Mouse (Mus musculus) ES-E14 (cell line): ENCODE results near the gene Rom1. TPM values are rescaled to one million over a fixed set of nuclear protein-coding genes. Genes with fewer than 3 reads are reported as not detected.
A peak's percentile ranks its signal among the peaks of the same experiment; 100 is the strongest.
"Not testable (repeated sequence)": the region's sequence is repeated elsewhere in the genome, so short reads cannot be mapped to it uniquely, and the experiment has no call there.

ENCODE experiments used
- DNase-seq: peaks from one replicate; pipeline ENCODE4 v3.0.0-alpha.2; 2013; ENCODE audit warnings: low read depth, low spot score
- H3K27ac ChIP-seq: 2 replicates; pipeline ENCODE4 v1.5.1; 2012; ENCODE audit warnings: low read depth, mild to moderate bottlenecking, low read length, moderate library complexity, mixed read lengths; ENCODE audit not compliant: poor library complexity, insufficient read depth, severe bottlenecking
- H3K36me3 ChIP-seq: 2 replicates; pipeline ENCODE4 v1.6.1; 2012; ENCODE audit warnings: mild to moderate bottlenecking, low read length, moderate library complexity, mixed read lengths; ENCODE audit not compliant: control insufficient read depth, poor library complexity, insufficient read depth, severe bottlenecking
- H3K4me1 ChIP-seq, 2 experiments: fragments of 150-350 bp in 1 of 2; sonication (generic) in 1 of 2; 2 replicates each; pipeline ENCODE4 v1.6.1; 2012; ENCODE audit warnings: low read length in 2 of 2, mild to moderate bottlenecking in 1 of 2, mixed read lengths in 1 of 2; ENCODE audit not compliant: control insufficient read depth in 2 of 2, insufficient read depth in 2 of 2, poor library complexity in 1 of 2
- H3K4me3 ChIP-seq, 2 experiments: fragments of 150-350 bp in 1 of 2; sonication (generic) in 1 of 2; 2 replicates each; pipeline ENCODE4 v1.5.1; 2012; ENCODE audit warnings: low read length in 2 of 2, low read depth in 1 of 2, mild to moderate bottlenecking in 1 of 2, mixed read lengths in 1 of 2; ENCODE audit not compliant: insufficient read depth in 1 of 2, poor library complexity in 1 of 2, severe bottlenecking in 1 of 2
- H3K9ac ChIP-seq: 2 replicates; pipeline ENCODE4 v1.6.1; 2012; ENCODE audit warnings: low read depth, mild to moderate bottlenecking, low read length, mixed read lengths; ENCODE audit not compliant: poor library complexity, insufficient read depth, severe bottlenecking
- H3K9me3 ChIP-seq: fragments of 150-350 bp; sonication (generic); 2 replicates; pipeline ENCODE4 v1.6.1; 2012; ENCODE audit warnings: low read depth, mild to moderate bottlenecking, low read length; ENCODE audit not compliant: control insufficient read depth, insufficient read depth
- CHD2 ChIP-seq: IDR thresholded peaks from 2 replicates; pipeline ENCODE4 v1.6.1; 2014; ENCODE audit warnings: mild to moderate bottlenecking, low read depth, low read length, inconsistent platforms
- HCFC1 ChIP-seq: IDR thresholded peaks from 2 replicates; pipeline ENCODE4 v1.6.1; 2012; ENCODE audit warnings: low read length, inconsistent platforms, borderline replicate concordance; ENCODE audit not compliant: insufficient read depth
- MAFK ChIP-seq: IDR thresholded peaks from 2 replicates; pipeline ENCODE4 v1.6.1; 2014; ENCODE audit warnings: mild to moderate bottlenecking, low read depth, low read length, inconsistent platforms; ENCODE audit not compliant: insufficient read depth
- ZC3H11A ChIP-seq: IDR thresholded peaks from 2 replicates; pipeline ENCODE4 v1.6.1; 2012; ENCODE audit warnings: low read depth, mild to moderate bottlenecking, inconsistent platforms, low read length, borderline replicate concordance
- ZNF384 ChIP-seq: IDR thresholded peaks from 2 replicates; pipeline ENCODE4 v1.6.1; 2012; ENCODE audit warnings: low read depth, low read length, inconsistent platforms
- in situ Hi-C, 2 experiments: fragments of 600-800 bp; cut with MboI; formaldehyde crosslinking; loops; one replicate each; pipeline ENCODE4 v1.15.1; 2025; ENCODE audit warnings: low sequenced_read_pairs in 2 of 2, inconsistent platforms in 1 of 2; ENCODE audit not compliant: unreplicated experiment in 2 of 2
- total RNA-seq: library from RNA; depleted of rRNA; stranded (reverse); fragments of 300-350 nt; gene quantifications from 2 replicates; pipeline ENCODE4 v1.2.3, GENCODE M21; 2012

Rom1 gene
- total RNA-seq, 1 experiment, result 4.0 TPM

DNA sequence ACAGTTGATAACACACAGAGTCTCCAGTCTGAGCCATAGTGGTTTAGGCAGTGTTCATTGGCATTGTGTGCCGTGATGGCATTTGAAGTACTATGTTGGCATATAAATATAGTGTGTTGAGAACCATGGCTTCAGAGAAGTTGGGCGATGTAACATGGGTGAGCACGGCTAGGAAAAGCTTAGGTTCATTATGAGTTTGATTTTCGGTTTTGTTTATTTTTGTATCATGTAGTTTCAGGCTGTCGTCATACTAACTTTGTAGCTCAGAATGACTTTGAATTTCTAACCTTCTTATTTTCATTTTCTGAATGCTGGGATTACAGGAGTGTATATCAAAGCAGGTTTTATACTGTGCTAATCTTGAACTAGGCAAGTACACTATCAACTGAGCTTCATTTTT is 25.7 kb downstream of the Rom1 start:
- TF ChIP-seq CHD2, result no peak
- TF ChIP-seq ZC3H11A, result no peak
- no peak for TF ChIP-seq MAFK
- TF ChIP-seq HCFC1, result no peak
- no peak for TF ChIP-seq ZNF384
- no peak overlapping the region for H3K9ac ChIP-seq

DNA sequence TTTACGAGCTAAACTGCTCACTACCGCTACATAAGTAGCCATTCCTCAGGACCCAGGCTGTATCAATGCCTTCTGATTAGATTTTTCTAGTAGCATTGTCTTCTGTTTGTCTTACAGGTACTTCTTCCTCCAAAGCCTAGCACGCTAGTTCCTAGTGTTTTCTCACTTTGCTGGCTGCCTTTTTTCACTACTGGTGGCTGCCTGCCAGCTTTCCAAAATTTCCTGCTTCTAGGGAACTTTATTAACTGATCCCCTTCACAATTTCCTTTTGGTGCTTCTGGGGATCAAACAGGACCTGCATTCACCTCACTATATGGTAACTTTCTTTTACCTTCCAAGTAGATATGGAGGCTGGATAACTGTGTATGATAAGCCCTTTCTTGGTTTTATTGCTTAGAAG is 30.1 kb downstream of the Rom1 start:
- Histone ChIP-seq H3K36me3 (peaks cover 25% of the 10 kb centered on the region), H3K9me3 (no peaks in the 10 kb centered on the region), H3K4me1 (0 out of 4 replicates have a peak, but pooled peaks cover 0 to 4% of the 10 kb centered on the region in 2 experiments), H3K4me3 (peak overlapping the region; percentile 96 to 100; a peak in 3 of 4 replicates), H3K9ac (peak overlapping the region; percentile 91; the same call in 1 of the 2 replicates), H3K27ac (no peak overlapping the region)
- in situ Hi-C loops, result no loop called here
- no peak for DNase-seq
- no peak for TF ChIP-seq HCFC1
- no peak for TF ChIP-seq CHD2
- no peak for TF ChIP-seq ZNF384
- no peak for TF ChIP-seq MAFK
- TF ChIP-seq ZC3H11A, result no peak

More for the DNA sequence above, 25.7 kb downstream of the Rom1 start:
- no peaks in the 10 kb centered on the region for H3K9me3 ChIP-seq
- H3K4me1 ChIP-seq, result no peaks in the 10 kb centered on the region
- H3K27ac ChIP-seq, result no peak overlapping the region
- in situ Hi-C loops, result loop anchor here in 1 of 2 experiments (25.0 kb wide), 1 partner anchor 1709 kb away; the partner anchor contains the start of genes Ddb1 and Tkfc
- no peak for DNase-seq
- H3K4me3 ChIP-seq, result no peak overlapping the region
- peaks cover 37% of the 10 kb centered on the region for H3K36me3 ChIP-seq

DNA sequence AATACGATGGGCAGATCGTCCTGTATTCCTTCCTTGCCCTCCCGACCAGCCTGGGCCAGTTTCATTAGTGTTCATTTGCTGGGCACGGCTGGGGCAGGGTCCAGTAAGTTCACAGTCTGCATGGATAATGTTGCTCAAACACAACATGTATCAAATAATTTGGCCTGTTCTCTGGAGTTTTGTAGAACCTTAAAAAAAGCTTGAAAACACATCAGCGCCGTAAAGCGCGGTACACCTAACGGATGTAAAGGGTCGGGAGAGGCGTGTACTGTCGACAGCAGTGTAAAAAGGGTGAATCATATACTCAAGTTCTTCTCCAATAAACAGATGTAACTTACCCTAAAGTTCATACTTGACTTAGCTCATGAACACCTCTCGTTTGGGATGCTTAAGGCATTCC is 30.6 kb downstream of the Rom1 start:
- no peak for TF ChIP-seq ZC3H11A
- 0 out of 2 replicates have a peak, but pooled peaks have one; percentile 26 for TF ChIP-seq CHD2
- H3K9me3 ChIP-seq, result no peaks in the 10 kb centered on the region
- H3K27ac ChIP-seq, result peak overlapping the region; percentile 91
- no peak for DNase-seq
- peaks cover 25% of the 10 kb centered on the region for H3K36me3 ChIP-seq
- peak overlapping the region; percentile 91 for H3K9ac ChIP-seq
- peak overlapping the region; percentile 96 to 100 for H3K4me3 ChIP-seq
- peaks cover 2 to 4% of the 10 kb centered on the region in 2 experiments; a peak in 1 of 4 replicates for H3K4me1 ChIP-seq
- in situ Hi-C loops, result no loop called here

DNA sequence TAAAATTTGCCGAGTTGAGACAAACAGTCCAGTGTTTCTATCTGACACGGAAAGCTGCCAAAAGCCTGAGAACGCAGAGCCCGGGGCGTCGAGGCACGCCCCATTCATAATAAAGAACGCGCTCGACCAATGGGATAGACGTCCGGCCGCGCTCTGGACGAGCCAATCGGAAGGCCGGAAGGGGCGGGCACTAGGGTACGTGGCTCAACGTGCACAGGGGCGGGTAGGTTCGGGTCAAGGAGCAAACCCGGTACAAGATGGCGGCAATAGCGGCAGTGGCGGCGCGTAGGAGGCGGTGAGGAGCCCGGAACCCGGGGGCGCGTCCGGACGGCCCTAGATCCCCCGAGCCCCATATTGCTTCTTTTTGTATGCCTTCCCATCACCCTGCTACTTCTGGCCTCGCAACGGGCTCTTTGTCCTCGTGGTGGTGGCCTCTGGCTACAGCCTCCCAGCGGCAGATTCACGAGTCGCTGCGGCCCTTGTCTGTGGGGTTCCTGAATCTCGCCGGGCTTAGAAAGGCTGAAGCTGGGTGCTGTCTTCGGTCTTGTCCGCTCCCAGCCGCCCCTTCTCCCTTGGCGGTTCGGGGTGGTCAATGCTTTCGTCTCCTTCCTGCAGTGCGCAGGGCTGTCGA is 31.2 kb downstream of the Rom1 start, which contains the start of gene Ganab:
Gene Ganab, plus strand, starts transcription at position 207 of the 631 bp plus-strand sequence.
- peak within 1 kb of the TSS; percentile 91 for H3K9ac ChIP-seq
- H3K36me3 ChIP-seq, result peaks cover 21% of the 10 kb centered on the region
- DNase-seq, result peak; percentile 95
- TF ChIP-seq ZC3H11A (no peak), HCFC1 (peak; percentile 54; the same call in 1 of the 2 replicates)
- in situ Hi-C loops, result no loop called here
- peak within 1 kb of the TSS; percentile 96 to 100 for H3K4me3 ChIP-seq
- H3K27ac ChIP-seq, result peak within 1 kb of the TSS; percentile 91
- peaks cover 2 to 4% of the 10 kb centered on the region in 2 experiments; a peak in 1 of 4 replicates for H3K4me1 ChIP-seq
- H3K9me3 ChIP-seq, result no peaks in the 10 kb centered on the region

DNA sequence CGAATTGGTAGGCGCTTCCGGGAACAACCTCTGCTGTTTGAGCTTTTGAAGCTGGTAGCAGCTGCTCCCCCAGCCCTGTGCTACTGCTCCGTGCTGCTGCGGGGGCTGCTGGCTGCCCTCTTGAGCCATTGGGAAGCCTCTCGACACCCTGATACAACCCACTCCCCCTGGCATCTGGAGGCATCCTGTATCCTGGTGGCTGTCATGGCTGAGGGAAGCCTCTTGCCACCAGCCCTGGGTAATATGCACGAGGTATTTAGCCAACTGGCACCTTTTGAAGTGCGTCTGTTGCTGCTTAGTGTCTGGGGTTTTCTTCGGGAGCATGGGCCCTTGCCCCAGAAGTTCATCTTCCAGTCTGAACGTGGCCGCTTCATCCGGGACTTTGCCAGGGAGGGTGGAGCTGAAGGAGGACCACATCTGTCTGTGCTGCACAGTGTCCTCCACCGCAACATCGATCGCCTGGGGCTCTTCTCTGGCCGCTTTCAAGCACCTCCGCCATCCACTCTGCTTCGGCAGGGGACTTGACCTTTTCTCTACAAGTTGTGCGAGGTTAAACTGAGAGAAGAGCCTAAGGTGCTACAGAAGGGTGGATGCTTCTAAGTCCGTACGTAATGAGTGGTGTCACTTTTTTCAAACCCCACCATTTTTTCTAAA is 31.8 kb downstream of the Rom1 start:
- in situ Hi-C loops, H3K4me1 ChIP-seq, DNase-seq, H3K9me3 ChIP-seq: not testable (repeated sequence)
- peak overlapping the region; percentile 75 for H3K9ac ChIP-seq
- peaks cover 20% of the 10 kb centered on the region for H3K36me3 ChIP-seq
- peak overlapping the region; percentile 31 to 100 for H3K4me3 ChIP-seq
- H3K27ac ChIP-seq, result peak overlapping the region; percentile 71

DNA sequence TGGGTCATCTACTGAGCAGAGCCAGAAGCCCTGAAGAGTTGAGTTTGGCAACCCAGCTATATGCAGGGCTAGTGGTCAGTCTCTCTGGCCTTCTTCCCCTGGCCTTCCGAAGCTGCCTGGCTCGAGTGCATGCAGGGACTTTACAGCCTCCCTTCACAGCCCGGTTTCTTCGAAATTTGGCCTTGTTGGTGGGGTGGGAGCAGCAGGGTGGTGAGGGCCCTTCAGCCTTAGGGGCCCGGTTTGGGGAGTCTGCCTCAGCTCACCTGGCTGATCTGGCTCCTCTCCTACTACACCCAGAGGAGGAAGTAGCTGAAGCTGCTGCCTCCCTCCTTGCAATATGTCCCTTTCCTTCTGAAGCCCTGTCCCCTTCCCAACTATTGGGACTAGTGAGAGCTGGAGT is 32.9 kb downstream of the Rom1 start:
- not testable (repeated sequence) for H3K4me1 ChIP-seq

More for the DNA sequence above, 32.9 kb downstream of the Rom1 start:
- H3K36me3 ChIP-seq, result peaks cover 21% of the 10 kb centered on the region
- in situ Hi-C loops, DNase-seq, H3K9me3 ChIP-seq, H3K27ac ChIP-seq, H3K4me3 ChIP-seq: not testable (repeated sequence)
- H3K9ac ChIP-seq, result peak overlapping the region; percentile 75; the same call in 1 of the 2 replicates
